Mouse (Mus musculus) cerebellum, adult 18-20 months (tissue): ENCODE data around the gene Gm21973.

ENCODE experiments used
- DNase-seq, 2 experiments: peaks; one replicate each; pipeline ENCODE4 v3.0.0; 2021

Gene Gm21973

DNA sequence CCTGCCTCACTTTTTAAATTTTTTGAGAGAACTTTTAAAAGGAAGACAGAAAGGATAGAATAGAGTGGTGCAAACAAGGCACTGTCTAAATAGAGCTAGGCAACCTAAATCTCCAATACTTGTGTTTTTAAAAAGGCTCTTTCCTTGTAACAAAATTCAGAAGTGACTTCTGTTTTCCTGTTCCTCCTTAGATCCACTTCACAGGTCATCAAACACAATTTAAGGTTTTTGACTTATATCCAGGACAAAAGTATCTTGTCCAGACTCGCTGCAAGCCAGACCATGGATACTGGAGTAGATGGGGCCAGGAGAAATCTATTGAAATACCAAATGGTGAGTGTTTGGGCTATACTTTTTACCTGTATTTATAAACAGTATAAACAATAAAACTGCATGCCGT lies at the start of gene Gm21973:
Gm21973 (plus strand) TSS at position 301 of the 400 bp plus-strand sequence.
- DNase-seq = no peak

DNA sequence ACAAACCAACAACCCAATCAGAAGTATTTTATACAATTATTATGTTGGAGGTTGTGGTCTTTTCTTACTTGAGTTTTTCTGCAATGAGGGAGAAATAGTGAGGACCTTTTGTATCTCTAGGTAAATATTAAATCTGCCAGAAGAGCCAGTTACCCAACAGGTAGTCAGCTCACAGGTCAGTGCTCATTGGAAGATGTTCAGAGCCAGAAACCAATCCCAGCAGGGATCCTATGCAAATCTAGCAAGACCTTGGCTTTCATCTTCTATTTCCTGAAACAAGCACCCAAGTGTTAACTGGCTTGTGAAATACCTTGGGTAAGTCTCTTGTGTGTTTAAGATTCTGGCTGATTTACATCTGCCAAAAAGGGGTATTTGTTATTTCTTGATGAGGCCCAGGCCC lies 48.8 kb upstream of the Gm21973 start:
- DNase-seq = no peak

DNA sequence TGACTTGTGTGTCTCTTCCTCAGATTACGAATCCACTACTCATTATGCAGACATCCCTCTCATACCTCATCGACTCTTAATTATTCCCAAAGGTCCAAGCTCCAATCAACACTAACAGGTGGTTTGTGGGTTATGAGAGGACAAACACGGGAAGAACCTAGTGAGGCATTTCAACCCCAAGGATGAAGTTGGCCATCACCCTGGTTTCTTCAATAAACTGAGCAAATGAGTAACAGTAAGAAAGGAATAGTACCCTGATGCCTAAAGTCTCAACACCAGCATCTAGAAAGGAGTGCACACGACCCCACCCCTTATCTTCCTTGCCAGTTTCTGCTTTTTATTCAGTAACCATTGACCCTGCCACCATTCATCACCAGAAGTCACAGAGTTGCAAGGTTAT lies 47.7 kb upstream of the Gm21973 start:
- no peak for DNase-seq

DNA sequence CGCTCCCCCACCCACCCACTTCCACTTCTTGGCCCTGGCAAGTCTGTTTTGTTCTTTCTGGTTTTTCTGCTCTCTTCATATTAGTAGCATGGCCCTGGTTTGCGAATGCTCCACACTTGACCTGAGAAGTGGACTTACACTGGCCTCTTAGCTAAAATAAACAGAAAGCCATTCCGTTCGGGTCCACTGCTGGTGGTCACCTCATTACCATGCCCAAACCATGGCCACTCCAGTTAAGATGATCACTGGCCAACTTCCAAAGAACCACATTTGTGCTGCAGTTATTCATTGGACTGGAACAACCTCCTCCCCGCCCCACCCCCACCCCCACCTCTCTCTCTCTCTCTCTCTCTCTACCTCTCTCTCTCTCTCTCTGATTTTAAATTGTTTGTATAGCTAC lies 43.6 kb upstream of the Gm21973 start:
- no peak for DNase-seq

DNA sequence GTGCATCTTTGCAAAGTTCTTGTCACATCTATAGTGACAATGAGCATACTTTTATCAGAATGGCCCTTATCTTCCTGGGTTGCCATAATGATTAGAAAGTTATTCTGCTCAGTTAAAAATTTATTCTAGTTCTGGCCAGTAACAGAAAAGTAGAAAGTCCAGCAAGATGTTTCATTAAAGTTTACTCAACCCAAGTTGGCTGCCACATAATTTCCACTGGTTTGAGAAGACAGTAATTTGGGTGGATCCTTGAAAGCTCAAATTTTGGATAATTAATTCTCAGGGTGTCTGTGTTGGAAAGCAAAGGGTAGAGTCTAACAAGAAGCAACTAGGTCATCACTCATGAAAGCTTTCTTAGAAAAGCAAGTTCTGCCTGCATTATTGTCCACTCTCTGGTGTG lies 41.5 kb upstream of the Gm21973 start:
- DNase-seq = no peak

DNA sequence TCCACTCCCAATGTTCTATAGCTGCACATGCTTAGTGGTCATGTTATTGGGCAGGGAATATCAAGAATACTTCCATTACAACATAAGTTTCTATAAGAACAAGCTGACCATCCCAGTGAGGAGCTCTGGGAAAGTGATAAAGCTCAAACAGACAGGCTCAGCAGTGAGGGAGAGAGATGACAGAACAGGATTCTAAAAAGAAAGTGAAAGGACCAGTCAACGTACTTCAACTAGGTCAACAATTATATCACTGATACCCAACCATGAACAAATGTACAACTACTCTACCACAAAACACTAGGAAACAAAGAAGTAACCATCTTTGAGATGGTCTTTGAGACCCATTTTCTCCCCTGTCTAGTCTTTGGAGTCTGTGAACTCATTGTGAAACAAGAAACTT lies 28.6 kb upstream of the Gm21973 start:
- no peak for DNase-seq

DNA sequence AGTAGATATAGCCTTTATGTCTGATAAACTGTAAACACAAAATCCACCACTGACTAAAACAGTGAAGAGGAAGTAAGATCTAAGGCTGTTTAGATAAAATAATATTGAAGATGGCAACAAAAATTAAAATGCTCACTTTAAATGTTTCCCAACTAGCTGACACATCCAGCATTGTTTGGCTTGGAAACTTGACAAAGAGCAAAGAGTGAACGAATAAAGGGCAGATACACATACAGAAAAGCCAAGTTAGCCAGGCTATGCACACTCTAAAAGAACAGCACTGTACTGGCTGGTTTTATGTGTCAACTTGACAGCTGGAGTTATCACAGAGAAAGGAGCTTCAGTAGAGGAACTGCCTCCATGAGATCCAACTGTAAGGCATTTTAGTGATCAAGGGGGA lies 27.1 kb upstream of the Gm21973 start:
- DNase-seq = no peak

DNA sequence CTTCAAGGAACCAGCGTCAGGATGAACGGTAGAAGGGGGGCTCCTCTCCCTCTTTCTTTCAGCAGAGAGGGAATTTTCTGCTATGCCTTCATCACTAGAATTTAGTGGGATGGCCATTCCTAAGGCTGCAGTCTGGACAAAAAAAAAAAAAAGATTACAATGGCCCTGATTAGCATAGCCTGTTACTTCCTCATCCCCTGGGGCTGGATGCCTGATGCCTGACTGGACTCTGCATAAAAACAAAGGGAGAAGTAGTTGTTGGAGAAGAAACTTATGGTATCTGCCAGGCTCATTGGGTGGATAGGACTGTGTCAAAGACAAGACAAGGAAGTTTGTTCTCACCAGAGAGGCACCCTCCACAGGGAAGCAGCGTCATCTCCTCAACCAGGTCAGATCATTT lies 25.7 kb upstream of the Gm21973 start:
- DNase-seq = no peak

DNA sequence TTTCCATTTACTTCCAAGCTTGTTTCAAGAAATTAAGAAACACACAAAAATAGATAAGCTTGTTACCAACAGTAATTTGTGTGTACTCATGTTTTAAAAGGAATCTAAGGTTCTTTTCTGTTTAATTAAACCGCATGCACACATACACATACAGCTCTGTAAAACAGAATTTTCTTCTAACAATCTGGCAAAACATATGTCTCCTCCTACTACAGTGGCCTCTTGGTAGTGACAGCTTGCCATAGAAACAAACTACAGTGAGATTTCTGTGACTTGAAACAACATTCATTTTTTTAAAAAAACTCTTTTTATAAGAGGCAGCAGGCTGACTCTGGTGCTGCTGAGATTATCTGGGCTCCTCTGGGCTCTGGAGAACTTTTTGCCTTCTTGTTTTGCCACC lies 18.7 kb upstream of the Gm21973 start:
- DNase-seq = no peak

DNA sequence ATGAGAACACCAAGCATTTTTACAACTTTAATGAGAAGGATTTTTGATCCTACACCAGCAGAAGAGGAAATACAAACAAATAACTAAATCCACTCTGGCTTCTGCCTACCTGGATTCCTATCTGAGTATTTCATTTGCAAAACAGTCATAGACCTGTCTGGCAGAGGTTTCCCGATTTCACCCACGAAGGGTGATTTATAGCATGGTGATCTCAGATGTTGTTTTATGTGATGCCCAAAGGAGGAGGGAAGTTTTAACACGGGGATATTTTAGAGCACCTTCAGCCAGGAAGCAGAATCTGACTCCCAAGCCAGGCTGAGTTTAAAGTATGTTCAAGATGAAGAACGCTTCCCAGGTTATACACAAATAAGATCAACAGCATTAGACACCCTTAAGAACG lies 13.4 kb upstream of the Gm21973 start:
- DNase-seq = no peak

DNA sequence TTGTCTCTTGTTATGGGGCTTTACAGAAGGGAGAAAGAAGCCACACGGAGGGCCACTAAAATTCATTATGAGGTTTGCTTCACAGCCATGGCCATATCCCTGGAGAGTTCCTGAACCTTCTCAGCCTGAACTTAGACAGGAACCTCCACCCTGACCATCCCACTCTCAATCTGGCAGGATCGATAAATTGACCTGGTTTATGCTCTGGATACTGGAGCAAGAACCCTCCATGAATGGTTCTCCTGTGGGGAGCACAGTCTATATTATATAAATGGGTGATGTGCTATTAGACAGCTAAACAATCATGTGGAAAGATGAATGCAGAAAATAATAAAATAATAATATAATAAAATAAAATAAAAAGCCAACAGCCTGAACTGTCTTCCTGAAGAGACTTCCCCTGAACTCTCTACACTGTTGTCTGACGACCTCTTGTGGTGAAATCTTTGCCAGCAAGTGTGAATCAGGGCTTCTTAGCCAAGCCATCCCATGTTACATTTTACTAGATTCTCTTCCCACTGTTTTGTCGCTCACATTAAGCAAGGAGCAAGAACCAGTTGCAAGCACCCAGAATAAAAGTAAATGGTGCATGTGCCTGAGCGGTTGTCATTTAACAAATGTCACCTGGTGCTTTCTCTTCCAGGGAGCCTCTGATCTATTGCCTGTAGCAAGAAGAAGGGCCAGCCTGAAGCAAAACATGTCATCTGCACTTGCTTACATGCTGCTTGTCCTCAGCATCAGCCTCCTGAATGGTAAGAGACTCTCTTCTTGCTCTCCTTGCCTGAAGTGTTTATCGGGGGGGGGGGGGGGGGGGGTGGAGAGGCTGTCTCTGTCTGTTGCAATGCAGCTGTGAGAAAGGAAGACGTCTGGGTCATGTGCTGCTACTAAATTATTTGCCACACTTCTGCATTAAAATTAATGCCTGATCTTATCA lies 11.4 kb upstream of the Gm21973 start:
- peak; percentile 4 to 14 for DNase-seq

DNA sequence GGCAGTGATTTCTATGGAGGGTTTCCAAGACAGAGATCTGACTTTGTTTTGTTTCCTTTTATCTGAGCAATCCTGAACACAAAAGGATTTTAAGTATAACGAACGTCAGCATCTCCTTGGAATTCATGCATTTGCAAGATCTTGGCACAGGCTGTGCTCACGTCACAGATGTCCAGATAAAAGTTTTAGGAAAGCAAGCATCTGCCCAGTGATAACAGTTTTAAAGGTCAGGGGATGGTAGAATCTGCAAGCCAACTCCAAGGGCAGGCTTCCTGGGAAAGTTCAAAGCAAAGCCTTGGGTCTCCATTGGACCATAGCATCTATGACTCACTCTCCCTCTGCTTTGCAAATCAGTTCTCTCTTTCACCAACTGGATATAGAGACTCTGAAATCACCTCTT lies 5.4 kb downstream of the Gm21973 start:
- no peak for DNase-seq

DNA sequence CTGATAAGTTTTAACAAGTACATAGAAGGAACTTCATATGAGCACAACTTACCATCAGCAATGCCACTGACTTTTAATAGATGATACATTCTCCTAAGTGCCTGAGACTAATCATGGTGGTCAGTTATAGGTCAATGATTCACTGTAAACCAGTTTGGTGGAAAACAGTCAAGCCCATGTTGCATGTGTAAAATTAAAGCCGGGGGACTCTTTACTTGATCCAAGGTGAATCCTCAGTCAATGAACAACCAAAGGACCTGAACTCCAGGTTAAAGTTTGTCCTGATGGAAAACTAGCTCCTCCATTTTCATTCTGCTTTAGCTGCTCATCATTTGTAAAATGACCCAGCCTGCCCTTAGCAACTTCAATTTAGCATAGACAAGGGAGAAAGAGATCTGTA lies 7.4 kb downstream of the Gm21973 start:
- no peak for DNase-seq

DNA sequence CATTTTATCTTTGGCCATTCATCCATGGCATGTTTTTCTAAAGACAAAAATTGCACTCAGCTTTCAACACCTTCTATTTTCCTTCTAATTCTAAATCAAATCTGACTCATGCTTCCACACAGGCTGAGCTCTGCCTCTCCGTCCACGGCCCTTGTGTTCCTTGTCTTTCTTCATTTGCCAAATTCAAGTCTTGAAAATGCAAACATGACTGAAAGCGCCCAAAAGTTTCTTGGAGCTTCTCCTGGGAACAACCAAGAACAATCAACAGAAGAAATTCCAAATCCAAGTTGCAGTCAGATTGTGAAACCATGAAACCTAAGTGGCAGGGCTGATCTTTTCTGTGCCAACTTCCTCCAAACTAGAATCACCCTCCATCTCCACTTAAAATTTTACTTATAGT lies 13.4 kb downstream of the Gm21973 start:
- DNase-seq = no peak

DNA sequence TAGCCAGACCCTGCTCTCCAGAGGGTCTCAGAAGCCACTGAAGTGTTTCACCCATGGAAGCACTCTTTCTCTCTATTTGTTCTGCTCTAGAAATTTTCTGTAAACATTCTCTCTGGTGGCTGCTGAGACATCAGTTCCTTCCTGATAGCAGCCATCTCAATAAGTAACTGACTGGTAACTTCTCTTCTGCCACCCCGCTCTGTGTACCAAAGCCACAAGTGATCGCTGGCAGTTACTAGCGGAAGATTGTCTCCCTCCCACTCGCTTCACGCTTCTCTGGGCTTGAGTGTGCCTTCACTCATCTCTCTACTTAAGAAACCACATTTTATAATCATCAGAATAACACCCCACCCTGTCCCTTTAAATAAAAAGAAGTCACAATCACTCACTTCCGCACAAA lies 21.9 kb downstream of the Gm21973 start:
- no peak for DNase-seq

DNA sequence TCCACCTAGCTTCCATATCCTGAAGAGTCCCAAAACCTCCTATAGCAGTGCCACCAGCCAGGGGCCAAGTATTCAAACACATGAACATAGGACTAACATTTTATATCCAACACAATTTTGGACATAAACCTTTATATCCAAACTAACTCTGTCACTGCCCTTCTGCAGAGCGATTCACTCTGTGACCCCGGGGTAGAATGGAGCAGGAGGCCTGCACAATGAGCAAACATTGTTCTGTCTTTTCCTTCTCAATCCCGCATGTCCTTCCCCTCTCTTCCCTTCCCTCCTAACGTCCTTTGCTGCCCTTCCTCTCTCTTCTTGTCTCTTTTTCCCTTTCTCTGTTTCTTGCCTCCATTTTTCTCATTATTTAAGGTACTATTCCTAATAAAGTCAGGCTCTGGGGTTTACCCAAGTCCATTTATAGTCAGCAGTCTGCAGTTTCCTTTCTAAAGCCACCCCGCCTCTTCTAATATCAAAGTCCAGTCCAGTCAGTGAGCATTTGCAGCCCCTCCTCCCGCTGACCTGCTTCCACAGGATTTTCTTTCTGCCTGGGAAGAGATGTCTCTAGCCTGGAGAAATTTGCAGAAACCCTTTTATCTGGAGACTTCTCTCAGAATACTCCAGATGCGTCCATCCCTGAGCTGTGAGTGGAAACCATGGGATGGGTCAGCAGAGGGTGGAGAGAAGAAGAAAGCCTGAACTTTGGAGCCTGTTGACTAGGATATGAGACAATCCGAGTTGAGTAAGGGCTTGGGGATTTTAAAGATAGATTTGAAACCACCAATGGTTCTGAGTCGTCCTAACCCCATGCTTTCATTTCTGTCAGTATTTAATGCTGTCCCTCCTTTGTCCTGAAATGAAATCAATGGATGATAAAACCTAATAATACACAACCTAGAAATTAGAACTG lies 33.1 kb downstream of the Gm21973 start, which contains the start of gene Agxt2:
Agxt2 (plus strand) TSS at position 494 of the 910 bp plus-strand sequence.
- DNase-seq = no peak

DNA sequence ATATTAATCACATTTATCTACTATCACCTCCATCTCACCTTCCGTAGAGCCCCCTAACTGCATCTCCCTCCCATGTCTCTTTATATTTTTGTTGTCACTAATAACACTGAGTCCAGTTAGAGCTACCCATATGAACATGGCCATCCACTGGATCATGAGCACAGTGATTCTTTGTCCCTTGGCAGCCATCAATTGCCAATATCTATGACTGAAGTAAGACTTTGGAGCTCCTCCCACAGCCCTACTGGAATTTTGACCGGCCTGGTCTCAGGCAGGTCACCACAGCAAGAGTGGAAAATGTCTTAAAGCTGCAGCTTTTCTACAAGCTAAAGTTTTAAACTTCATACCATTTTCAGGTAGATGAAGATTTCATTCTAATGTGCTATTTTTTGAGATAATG lies 41.2 kb downstream of the Gm21973 start:
- no peak for DNase-seq

DNA sequence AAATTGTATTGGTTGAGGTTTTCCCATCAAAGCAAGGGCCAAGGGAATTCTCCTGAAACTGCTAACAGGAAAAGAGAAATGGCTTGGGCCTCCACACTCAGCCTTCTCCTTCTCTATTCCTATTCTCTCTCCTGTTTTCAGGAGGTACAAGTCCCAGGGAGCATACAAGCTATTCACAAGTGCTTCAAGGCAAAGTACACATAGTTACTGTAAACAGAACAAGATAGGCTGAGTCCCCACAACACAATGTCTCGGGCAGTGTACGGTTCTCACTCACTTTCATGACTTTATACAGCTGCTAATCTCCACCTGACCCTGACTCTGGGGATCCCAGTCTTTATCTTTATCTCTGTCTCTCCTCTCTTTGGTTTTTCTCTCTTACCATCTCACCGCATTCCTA lies 50.2 kb downstream of the Gm21973 start:
- no peak for DNase-seq

DNA sequence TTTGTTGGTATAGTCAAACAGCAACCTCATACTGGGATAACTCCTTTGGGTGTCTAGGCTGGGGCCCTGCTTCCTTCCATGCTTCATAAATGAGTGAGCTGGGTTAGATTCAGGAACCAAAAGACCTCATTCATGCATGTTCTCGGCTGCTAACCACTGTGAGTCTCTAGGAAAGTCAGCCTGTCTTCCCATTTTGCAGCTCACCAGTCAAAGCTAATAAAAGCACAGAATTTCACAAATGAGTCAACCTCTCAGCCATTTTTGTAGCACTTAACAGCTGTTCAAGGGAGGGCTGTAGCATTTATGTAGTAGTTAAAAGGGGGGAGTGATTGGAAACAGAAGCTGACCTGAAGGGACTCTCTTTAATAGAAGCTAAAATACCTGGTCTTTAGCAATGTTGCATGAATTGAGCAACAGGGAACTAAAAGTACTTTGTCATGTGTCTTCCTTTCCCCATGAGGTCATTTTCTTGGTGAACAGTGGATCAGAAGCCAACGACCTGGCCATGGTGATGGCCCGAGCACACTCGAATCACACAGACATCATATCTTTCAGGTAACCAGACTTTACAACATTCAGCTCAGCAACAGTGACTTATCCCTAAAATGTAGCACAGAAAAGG lies 53.3 kb downstream of the Gm21973 start:
- DNase-seq = no peak

DNA sequence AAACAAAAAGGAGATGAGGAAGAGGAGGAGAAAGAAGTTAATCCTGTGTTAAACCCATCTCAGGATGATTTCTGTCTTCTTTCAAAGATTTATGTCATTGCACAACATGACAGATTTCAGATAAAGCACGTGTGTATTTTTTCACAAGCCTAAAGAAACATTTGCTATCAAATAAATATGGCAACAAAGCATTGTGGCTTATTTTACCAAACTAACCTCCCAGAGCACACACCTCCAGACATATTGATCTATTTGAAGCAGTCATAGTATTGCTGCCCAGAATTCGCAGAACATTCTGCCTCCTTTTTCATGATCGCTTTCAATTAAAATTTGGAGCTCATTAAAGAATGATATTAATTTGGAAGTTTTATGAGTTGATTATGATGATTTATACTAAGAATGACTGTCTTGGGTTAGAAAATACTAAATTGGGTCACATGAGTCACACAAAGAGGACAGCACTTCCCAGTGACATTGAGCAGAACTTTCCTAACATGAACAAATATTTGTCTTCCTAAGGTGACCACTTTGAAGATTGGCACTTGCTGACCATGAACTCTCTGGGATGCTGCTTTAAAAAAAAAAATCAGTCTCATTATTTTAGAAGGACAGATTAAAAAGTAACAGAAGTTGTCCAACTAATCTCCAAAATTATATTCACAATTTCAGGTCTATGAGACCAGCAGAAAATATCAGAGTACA lies 54.7 kb downstream of the Gm21973 start:
- DNase-seq = no peak

DNA sequence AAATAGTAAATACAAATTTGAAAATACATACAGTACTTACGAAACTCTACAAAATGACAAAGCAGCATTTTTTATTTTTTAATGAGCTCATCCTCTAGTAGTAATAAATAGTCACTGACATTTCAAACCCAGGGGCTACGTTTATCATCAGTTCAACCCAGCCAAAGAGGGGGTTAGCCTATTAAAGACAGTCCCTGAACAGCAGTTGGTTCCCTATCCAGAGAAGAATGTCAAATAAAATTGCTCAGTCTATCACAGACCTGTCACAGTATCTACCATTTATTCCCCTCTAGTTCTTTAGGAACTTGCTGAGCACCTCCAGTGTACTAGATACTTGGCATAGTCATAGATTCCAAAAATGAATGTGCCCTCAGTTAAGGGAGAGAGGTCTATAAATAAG lies 62.1 kb downstream of the Gm21973 start:
- no peak for DNase-seq

DNA sequence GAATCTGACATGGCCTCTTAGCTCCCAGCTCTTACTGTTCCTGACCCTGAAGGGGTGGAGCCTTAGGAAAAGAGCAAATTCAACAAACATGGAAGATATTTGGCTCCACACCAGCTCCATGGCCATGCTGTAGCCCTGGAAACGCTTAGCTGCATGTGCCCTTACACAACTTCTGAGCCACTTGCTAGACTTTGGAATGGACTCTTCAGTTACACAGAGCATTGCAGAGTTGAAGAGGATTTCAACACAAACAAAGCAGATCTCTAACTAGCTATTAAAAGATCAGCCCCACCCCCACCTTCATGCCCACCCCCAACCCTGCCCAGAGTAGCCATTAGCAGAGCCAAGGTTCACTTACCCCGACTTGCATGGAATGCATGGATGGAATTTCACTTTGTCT lies 74.6 kb downstream of the Gm21973 start:
- DNase-seq = no peak

DNA sequence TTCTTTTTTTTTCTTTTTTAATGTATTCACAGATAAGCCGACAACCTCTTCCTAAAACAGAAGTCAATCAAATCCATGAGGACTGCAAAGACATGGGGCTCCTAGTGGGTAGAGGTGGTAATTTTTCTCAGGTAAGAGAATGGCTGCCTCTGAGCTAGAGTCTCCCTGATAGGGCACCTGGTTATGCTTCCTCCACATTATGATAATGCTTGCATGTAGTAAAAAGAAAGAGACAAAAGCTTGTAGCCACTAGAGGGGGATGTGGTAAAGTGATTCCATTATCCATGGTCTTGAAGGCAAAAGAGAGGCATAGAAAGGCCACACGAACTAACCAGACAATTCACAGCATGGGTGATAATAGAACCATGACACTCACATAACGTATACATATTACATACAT lies 75.2 kb downstream of the Gm21973 start:
- no peak for DNase-seq
